Mouse (Mus musculus): ENCODE data around the gene Tom1l2. TPM values are rescaled to one million over a fixed set of nuclear protein-coding genes. Genes with fewer than 3 reads are reported as not detected.

The Tom1l2 gene
- 18.5 and 22.3 TPM in 2 replicates for polyA plus RNA-seq (2012; rRNA removed)

DNA sequence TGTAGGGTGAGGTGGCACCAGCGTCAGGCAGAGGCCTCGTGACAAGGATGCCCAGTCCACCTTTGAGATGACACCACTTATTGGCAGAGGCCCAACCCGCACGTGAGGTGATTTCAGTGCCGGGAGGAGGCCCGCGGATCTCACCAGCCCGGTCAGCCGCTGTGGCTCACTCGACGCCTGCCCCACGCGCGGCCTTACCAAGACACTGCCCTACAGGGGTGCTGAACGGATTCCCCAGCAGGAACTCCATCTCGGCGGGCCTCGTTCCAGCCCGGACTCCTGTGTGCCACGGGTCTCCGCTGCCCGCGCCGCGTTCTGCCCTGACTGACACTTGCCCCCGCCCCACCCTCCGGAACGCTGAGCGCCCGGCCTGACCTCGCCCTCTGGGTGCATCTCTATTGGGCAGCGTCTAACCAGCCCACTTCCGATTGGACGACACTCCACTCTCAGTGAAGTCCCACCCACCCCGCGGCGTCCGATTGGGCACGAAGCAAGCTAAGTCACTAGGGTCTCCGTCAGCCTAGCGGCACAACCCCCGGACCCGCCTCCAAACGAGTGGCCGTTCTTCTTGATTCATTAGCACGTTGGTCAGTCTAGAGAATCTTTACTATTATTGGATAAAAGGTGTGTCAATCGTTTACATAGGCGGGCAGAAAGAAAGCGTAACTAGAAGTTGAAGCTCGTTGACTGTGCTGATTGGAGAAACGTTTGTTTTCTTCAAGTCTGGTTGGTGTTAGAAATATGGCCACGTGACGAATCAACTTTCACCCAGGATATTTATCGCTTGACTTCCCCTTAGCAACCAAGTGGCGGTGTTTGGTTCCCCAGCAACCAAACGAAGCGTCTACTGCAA is at the start of gene Tom1l2, which contains the start of gene Drc3:
Gene Tom1l2, minus strand, starts transcription at position 347 of the 853 bp plus-strand sequence.
Gene Drc3, plus strand, starts transcription at position 771 of the 853 bp plus-strand sequence.
- H3K27ac ChIP-seq (ENCODE audit: control insufficient read depth, insufficient read depth, low read depth, low read length), result peak within 1 kb of the TSS; percentile 73

DNA sequence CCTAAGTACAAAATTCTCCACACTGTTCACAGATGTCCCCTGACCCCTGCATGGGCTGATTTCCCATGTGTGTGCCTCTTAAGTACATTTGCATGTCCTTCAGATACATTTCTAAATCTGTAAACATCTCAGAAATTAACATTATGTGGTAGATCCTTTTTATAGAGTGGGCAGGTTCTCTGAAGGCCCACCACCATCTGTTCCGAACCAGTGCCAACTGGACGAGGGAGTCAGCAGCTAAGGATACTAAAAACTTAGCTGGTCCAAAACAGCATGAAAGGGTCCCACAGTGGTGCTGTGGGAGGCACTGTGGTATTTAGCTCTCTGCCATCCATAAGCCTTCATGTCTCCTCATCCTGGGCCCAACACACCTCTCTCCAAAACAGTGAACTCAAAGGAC is 44.5 kb upstream of the Tom1l2 start:
- Histone ChIP-seq H3K36me3 (ENCODE audit: control insufficient read depth, insufficient read depth, low read length) (no peaks in the 10 kb centered on the region), H3K27ac (ENCODE audit: control insufficient read depth, insufficient read depth, low read depth, low read length) (no peak overlapping the region), H3K4me1 (ENCODE audit: control insufficient read depth, insufficient read depth, low read length) (no peaks in the 10 kb centered on the region), H3K27me3 (ENCODE audit: control insufficient read depth, insufficient read depth, low read length) (no peaks in the 10 kb centered on the region), H3K4me3 (ENCODE audit: control insufficient read depth, low read depth, low read length) (no peak overlapping the region)
- TF ChIP-seq POLR2A (IDR thresholded peaks at IDR 0.05; ENCODE audit: control insufficient read depth, low read depth, low read length) (no peak), CTCF (IDR thresholded peaks at IDR 0.05; ENCODE audit: control insufficient read depth, insufficient read depth, insufficient replicate concordance, low read depth, low read length) (no peak)

More for the DNA sequence above, at the start of gene Tom1l2, which contains the start of gene Drc3:
- Histone ChIP-seq H3K27me3 (ENCODE audit: control insufficient read depth, insufficient read depth, low read length) (no peaks in the 10 kb centered on the region), H3K4me1 (ENCODE audit: control insufficient read depth, insufficient read depth, low read length) (peaks cover 8% of the 10 kb centered on the region), H3K4me3 (ENCODE audit: control insufficient read depth, low read depth, low read length) (peak within 1 kb of the TSS; percentile 90), H3K36me3 (ENCODE audit: control insufficient read depth, insufficient read depth, low read length) (no peaks in the 10 kb centered on the region)
- no peak for TF ChIP-seq CTCF (IDR thresholded peaks at IDR 0.05; ENCODE audit: control insufficient read depth, insufficient read depth, insufficient replicate concordance, low read depth, low read length)
- TF ChIP-seq POLR2A (IDR thresholded peaks at IDR 0.05; ENCODE audit: control insufficient read depth, low read depth, low read length), result no peak

DNA sequence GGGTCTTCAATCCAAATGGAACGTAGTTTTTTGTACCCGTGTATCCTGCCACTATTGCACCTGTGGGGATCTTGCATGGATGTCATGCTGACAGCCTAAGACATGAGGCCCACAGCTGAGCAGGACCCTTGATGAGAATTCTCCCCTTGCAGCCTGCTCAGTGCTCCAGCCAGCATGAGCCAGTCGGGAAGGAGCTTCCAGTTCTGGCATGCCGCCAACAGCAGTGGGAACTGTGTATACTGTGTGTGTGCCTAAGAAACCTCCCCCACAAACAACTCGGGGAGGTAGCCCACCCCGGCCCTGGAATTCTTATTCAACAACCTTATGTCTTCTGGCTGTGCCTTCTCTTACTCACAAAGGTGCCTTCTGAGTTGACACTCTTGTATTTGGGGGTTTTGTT is 43.8 kb upstream of the Tom1l2 start:
- H3K4me3 ChIP-seq (ENCODE audit: control insufficient read depth, low read depth, low read length), result no peak overlapping the region
- TF ChIP-seq POLR2A (IDR thresholded peaks at IDR 0.05; ENCODE audit: control insufficient read depth, low read depth, low read length), result no peak
- no peak for TF ChIP-seq CTCF (IDR thresholded peaks at IDR 0.05; ENCODE audit: control insufficient read depth, insufficient read depth, insufficient replicate concordance, low read depth, low read length)

DNA sequence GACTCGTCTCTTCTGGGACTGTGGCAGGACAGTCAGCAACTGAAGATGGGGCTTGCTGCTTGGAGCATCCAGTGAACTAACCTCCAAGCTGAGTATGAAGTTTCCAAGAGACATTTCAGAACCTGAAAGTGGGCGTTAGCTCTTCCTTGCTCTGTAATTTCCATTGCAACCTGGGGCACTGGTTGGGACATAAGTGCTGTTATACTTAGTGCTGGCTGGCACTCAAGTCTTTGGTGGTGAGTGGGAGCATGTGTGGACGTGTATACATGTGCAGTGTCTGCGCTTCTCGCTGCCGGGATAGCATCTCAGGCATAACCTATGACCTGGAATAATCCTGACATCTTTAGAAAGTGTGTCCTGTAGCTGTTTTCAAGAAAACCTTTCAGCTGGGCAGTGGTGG is 38.6 kb upstream of the Tom1l2 start:
- H3K4me3 ChIP-seq (ENCODE audit: control insufficient read depth, low read depth, low read length), result no peak overlapping the region
- no peak overlapping the region for H3K27ac ChIP-seq (ENCODE audit: control insufficient read depth, insufficient read depth, low read depth, low read length)
- peaks cover 1% of the 10 kb centered on the region; the same call in 1 of the 2 replicates for H3K36me3 ChIP-seq (ENCODE audit: control insufficient read depth, insufficient read depth, low read length)
- H3K4me1 ChIP-seq (ENCODE audit: control insufficient read depth, insufficient read depth, low read length), result no peaks in the 10 kb centered on the region
- no peaks in the 10 kb centered on the region for H3K27me3 ChIP-seq (ENCODE audit: control insufficient read depth, insufficient read depth, low read length)
- TF ChIP-seq CTCF (IDR thresholded peaks at IDR 0.05; ENCODE audit: control insufficient read depth, insufficient read depth, insufficient replicate concordance, low read depth, low read length), result no peak
- TF ChIP-seq POLR2A (IDR thresholded peaks at IDR 0.05; ENCODE audit: control insufficient read depth, low read depth, low read length), result no peak

More for the DNA sequence above, 43.8 kb upstream of the Tom1l2 start:
- Histone ChIP-seq H3K27ac (ENCODE audit: control insufficient read depth, insufficient read depth, low read depth, low read length) (no peak overlapping the region), H3K4me1 (ENCODE audit: control insufficient read depth, insufficient read depth, low read length) (no peaks in the 10 kb centered on the region), H3K36me3 (ENCODE audit: control insufficient read depth, insufficient read depth, low read length) (no peaks in the 10 kb centered on the region), H3K27me3 (ENCODE audit: control insufficient read depth, insufficient read depth, low read length) (no peaks in the 10 kb centered on the region)

- H3K36me3 ChIP-seq (ENCODE audit: control insufficient read depth, insufficient read depth, low read length), result peaks cover 1% of the 10 kb centered on the region; the same call in 1 of the 2 replicates
Observed at GRCm38 (mm10) chr11:60387944-60388343, 35.2 kb upstream of the Tom1l2 start.

GRCm38 (mm10) chr11:60385946-60386345 is 33.2 kb upstream of the Tom1l2 start:
- Histone ChIP-seq H3K27me3 (ENCODE audit: control insufficient read depth, insufficient read depth, low read length) (no peaks in the 10 kb centered on the region), H3K4me3 (ENCODE audit: control insufficient read depth, low read depth, low read length) (no peak overlapping the region), H3K27ac (ENCODE audit: control insufficient read depth, insufficient read depth, low read depth, low read length) (no peak overlapping the region), H3K4me1 (ENCODE audit: control insufficient read depth, insufficient read depth, low read length) (no peaks in the 10 kb centered on the region), H3K36me3 (ENCODE audit: control insufficient read depth, insufficient read depth, low read length) (peaks cover 1% of the 10 kb centered on the region; the same call in 1 of the 2 replicates)
- TF ChIP-seq CTCF (IDR thresholded peaks at IDR 0.05; ENCODE audit: control insufficient read depth, insufficient read depth, insufficient replicate concordance, low read depth, low read length) (no peak), POLR2A (IDR thresholded peaks at IDR 0.05; ENCODE audit: control insufficient read depth, low read depth, low read length) (no peak)

More at GRCm38 (mm10) chr11:60387944-60388343, 35.2 kb upstream of the Tom1l2 start:
- Histone ChIP-seq H3K4me1 (ENCODE audit: control insufficient read depth, insufficient read depth, low read length) (no peaks in the 10 kb centered on the region), H3K27ac (ENCODE audit: control insufficient read depth, insufficient read depth, low read depth, low read length) (no peak overlapping the region), H3K27me3 (ENCODE audit: control insufficient read depth, insufficient read depth, low read length) (no peaks in the 10 kb centered on the region), H3K4me3 (ENCODE audit: control insufficient read depth, low read depth, low read length) (no peak overlapping the region)
- no peak for TF ChIP-seq CTCF (IDR thresholded peaks at IDR 0.05; ENCODE audit: control insufficient read depth, insufficient read depth, insufficient replicate concordance, low read depth, low read length)
- no peak for TF ChIP-seq POLR2A (IDR thresholded peaks at IDR 0.05; ENCODE audit: control insufficient read depth, low read depth, low read length)

GRCm38 (mm10) chr11:60384762-60385421 is 32.2 kb upstream of the Tom1l2 start:
- no peaks in the 10 kb centered on the region for H3K36me3 ChIP-seq (ENCODE audit: control insufficient read depth, insufficient read depth, low read length)
- H3K27ac ChIP-seq (ENCODE audit: control insufficient read depth, insufficient read depth, low read depth, low read length), result no peak overlapping the region
- no peaks in the 10 kb centered on the region for H3K4me1 ChIP-seq (ENCODE audit: control insufficient read depth, insufficient read depth, low read length)
- no peaks in the 10 kb centered on the region for H3K27me3 ChIP-seq (ENCODE audit: control insufficient read depth, insufficient read depth, low read length)
- TF ChIP-seq POLR2A (IDR thresholded peaks at IDR 0.05; ENCODE audit: control insufficient read depth, low read depth, low read length), result no peak
- H3K4me3 ChIP-seq (ENCODE audit: control insufficient read depth, low read depth, low read length), result no peak overlapping the region

Measured in testis, adult 2 months (tissue).